Mouse (Mus musculus): ENCODE data around the gene B3galt1.
A peak's percentile ranks its signal among the peaks of the same experiment; 100 is the strongest.

The B3galt1 gene

DNA sequence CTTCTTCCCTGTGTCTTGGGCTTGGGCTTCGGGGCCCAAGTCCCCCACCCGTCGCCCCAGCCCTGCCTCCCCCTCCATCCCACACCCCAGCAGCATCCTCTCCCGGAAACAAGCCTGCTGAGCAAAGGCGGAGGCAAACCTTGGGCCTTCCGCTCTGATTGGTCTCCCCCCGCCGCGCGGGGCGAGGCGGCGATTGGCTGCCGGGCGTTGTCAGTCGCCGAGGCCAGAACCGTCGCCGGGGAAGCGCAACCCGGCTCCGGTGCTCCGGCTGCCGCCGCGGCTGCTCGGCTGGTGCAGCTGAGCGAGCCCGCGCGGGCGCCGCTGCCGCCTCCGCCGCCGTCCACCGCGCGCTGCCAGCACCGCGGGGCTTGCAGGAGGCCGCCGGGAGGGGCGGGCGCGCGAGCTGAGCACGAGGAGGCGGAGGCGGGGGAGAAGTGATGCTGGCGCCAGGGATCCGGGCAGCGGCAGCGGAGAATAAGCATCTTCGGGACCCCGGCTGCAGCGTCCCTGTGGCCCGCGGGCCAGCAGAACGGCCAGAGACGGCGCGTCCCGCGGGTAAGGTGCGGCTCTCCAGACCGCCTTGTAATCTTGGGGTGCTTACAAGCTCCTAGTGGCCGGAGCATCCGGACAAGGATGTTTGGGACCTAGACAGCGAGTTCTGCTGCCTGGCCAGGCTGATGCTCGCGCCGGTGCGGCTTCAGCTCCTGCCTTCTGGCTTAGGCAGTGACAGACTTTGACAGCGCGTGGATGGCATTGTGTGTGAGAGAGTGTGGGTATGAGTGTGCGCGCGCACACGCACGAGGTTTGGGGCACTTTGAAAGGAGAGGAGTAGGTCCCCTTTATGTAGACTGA is at the start of gene B3galt1:
TSS of gene B3galt1 (plus strand) at position 392 of the 852 bp plus-strand sequence.
- DNase-seq = peak; percentile 93 to 96

DNA sequence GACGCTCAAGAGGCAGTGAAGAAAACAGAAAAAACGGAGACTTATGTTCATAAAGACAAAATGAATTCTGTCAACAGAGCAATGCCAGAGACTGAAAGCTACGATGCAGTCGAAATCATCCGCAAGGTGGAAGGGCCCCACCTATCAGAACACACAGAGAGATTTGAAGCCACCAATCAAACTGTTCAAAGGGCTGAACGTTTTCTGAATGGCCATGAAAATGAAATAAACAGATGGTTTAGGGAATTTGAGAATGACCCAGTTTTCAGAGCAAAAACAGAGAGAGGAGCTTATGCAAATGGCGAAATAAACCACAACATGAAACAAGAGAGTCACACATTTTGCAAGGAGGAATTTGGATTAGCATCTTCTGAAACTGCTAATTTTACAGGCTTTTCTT is 49.3 kb upstream of the B3galt1 start:
- no peak for DNase-seq

DNA sequence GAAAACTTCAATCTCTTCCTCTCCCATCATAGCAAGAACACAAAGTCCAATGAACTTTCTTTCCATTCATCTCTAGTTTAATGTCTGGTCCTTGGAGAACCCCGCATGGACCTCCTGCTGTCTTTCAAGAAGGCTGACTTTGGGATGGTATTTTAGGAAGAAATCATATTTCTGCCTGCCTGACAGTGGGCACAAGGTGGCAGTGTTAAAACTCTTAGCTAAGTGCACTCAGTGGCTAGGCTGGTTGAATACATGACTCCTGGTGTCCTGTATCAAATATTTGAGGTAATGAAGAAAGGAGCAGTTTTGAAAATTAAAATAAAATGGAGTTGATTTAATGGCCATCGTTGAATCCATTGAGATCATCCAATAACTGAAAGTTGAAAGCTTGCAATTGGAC is 30.3 kb upstream of the B3galt1 start:
- peak; percentile 5 for DNase-seq

DNA sequence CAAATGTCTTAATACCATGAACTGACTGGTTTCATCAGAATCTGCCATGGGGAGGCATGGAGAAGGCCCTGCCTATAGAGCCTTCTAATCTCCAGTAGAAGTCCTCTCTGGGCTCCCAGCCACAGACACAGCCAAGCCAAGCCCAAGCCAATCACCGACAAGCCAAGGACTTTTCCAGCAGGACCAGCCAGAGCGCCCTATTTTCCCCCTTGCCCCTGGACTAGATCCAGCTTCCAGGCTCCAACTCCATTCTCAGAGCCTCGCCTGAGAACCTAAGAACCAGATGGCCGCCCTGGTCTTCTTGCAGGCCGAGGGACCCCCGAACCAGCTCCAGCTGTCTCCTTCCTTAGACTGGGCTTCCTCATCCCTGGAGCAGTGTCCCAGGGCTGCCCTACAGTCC is 26.2 kb upstream of the B3galt1 start:
- peak; percentile 38 to 55 for DNase-seq

DNA sequence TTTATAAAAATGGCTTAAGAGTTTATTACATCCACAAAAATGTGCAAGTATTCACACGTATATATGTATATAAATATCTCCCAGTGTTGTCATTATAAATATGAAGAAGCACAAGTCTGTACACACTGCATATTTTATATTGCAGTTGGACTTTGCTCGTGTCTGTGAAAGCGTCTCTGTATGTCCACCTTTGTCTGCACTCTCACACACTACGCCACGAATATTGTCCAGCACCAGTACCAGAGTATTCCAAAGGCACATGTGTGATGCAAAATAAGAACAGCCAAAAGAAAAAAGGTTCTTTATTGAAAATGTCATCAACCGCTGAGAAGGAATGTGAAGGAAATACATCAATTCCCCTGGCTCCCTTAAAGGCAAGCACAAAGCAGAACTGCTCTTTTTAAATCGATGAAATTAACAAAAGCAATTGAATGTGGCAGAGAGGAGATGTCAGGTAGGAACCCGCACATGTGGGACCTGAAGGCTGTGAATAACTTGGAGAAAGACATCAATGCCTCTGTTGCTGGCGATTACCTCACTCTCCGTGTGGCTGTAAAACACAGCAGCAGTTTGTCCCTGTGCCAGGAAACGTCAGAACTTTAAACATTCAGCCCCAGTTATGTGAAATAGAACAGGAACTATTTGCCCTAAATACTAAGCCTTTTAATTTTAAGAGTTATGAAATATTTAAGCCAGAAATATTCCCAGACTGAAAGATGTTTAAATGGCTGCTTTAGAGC is 23.5 kb upstream of the B3galt1 start:
- no peak for DNase-seq

GRCm38 (mm10) chr2:67544426-67544825 is 21.2 kb upstream of the B3galt1 start:
- DNase-seq = no peak

GRCm38 (mm10) chr2:67564851-67565479 is 706 bp upstream of the B3galt1 start:
- peak; percentile 83 to 86 for DNase-seq

DNA sequence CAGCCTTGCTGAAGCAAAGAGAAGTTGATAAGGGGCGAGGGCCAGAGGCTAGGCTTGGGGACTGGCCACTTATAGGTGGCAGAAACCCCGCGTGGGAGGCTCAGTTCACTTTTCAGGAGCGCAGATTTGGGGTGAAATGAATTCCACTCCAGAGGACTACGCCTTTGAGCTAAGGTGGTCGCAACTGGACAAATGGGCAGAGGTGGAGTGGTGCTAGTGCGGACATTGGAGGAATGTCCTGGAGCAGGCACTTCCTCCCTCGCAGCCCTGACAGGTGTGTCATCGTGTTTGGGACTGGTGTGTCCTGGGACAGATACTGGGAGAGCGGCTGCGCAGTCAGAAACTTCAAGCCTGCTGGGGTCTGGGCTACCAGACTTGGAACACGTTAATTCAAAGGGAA is 895 bp downstream of the B3galt1 start:
- peak in 1 of 2 experiments; percentile 16 for DNase-seq

DNA sequence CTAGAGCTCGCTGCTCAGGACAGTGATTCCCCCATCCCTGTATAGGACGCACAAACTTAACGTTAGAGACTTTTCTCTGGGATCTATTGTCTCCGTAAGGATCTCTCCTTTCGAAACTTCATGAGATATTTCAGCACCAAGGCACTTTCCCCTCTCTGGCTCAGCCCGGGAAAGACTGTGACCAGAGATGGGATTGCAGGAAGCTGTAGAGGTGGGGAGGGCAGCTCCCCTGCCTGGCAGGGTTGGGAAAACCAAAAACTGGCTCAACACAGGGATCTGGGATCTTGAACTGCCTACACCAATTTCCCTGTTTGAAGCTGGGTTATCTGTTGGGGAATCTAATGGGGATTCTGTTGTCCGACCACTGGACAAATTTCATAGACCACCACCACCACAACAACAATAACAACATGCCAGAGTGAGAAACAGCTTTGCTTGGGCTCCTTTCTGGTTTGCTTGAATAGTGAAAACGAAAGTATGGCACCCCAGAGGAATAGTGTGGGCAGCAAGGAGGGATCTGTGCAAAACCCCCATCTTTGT is 1.5 kb downstream of the B3galt1 start:
- peak; percentile 31 to 35 for DNase-seq

DNA sequence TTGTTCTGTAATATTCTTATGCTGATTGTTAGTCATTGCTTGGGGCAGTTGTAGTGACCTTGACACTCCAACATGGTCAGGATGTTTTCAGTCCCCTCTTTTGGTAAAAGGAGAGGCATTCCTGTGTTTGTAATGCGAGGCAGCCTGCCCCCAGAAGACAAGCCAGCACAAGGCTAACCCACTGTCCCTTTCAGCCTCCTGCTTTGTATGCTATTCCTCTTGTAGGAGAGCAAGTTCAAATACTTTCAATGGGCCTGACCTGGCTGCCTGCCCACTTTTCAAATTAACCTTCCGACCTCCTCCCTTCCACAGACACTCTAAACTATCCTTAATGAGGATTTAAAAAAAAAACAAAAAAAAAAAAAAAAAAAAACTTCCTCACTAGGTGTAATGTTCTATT is 11.0 kb downstream of the B3galt1 start:
- DNase-seq = peak in 1 of 2 experiments; percentile 12

- DNase-seq = no peak
Observed at GRCm38 (mm10) chr2:67583091-67583490, 17.4 kb downstream of the B3galt1 start.

DNA sequence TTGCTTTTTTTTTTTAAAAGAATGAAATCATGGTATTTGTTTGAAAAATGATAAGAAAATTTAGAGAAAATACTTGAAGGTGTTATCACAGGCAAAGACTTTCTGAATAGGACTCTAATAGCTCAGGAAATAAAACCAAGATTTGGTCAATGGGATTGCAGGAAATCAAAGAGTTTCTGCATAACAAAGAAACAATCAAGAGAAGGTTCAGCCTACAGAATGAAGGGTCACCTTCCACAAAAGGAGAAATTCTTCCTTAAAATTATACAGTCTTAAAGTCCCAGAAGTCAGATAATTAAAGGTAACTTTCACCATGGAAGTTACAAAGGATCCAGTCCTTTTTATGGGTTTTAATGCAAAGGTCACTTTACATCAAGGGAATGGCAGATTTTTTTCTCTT is 24.7 kb downstream of the B3galt1 start:
- no peak for DNase-seq

- DNase-seq = peak in 1 of 2 experiments; percentile 11
Observed at GRCm38 (mm10) chr2:67591831-67592629, 26.4 kb downstream of the B3galt1 start.

- DNase-seq = no peak
Observed at GRCm38 (mm10) chr2:67622902-67623301, 57.2 kb downstream of the B3galt1 start.

DNA sequence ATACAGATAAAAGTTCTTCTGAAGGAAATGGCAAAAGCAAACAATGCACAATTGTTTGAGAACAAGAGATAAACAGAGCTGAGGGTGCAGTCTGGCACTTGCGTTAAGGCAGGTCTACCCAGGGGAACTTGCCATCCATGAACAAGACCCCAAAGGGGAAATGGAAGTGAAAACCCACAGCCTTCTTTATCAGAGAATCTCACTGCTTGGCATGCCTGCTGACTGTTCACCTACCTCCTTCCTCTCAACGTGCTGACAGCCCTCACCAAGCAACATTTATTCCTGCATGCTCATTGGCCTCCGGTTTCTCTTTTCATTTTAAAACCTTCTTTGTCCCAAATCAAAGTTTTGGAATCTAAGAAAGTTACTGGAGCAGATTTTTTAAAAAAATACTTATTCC is 62.0 kb downstream of the B3galt1 start:
- no peak for DNase-seq

GRCm38 (mm10) chr2:67628289-67628688 is 62.6 kb downstream of the B3galt1 start:
- no peak for DNase-seq

- no peak for DNase-seq
Observed at GRCm38 (mm10) chr2:67654847-67655246, 89.2 kb downstream of the B3galt1 start.

DNA sequence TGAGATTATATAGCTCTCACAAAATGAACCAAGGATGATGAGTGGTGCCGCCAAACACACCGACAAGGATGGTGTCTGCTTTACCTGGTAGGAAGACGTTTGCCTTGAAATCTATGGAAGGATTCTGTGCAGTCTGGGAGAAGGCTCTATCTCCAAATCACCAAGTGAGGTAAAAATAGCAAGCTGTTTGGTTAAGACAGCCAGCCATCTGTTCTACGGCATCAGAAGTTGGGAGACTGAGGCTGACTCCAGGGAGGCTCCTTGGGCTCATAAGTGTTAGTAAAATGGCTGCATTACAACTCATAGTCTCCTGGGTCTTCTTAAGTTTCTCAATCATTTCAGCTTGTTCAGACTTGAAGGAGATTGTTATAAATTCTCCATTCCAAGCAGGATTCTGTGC is 91.7 kb downstream of the B3galt1 start:
- DNase-seq = peak in 1 of 2 experiments; percentile 18

- DNase-seq = no peak
Observed at GRCm38 (mm10) chr2:67658091-67658490, 92.4 kb downstream of the B3galt1 start.

GRCm38 (mm10) chr2:67671721-67672120 is 106.0 kb downstream of the B3galt1 start:
- no peak for DNase-seq

DNA sequence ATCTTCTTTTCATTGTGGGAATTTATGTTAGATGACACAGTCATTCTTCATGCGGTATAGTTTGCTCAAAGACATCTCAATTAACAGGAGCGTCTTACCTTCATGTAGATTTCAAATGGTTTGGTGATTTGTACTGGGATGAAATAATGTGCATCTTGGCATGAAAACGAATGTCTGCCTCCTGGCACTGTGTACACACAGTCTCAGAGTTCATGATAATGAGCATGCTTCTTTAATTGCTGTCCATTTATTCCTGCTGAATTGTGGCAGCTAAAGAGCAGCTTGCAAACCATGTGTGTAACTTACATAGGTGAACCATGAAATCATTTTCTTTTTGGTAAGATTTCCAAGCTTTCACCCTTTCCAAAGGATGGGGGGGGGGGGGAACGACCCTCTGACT is 112.0 kb downstream of the B3galt1 start:
- DNase-seq = peak; percentile 4 to 34

DNA sequence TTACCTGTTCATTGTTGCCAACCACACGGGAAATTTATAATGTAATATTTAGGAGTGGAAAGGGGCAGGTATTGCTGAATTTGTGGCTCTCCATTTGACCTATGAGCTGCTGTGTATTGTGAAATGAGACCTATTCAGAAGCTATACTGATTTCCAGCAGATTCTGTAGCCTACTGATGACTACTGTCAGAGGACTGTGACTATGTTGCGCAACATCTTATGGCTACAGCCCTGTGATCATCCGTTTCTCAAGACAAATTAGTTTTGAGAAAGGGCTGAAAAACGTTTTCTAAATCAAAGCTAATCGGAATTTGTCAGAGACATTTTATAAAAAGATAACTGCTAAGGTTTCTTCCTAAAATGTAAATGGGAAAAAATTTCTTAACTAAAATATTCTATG is 158.6 kb downstream of the B3galt1 start:
- no peak for DNase-seq
